Mouse (Mus musculus): Measurements from ENCODE around the gene Gm867. TPM values are rescaled to one million over a fixed set of nuclear protein-coding genes. Genes with fewer than 3 reads are reported as not detected.

Gene Gm867
- polyA plus RNA-seq, 1 experiment from 2014 or later: 0.28 TPM

DNA sequence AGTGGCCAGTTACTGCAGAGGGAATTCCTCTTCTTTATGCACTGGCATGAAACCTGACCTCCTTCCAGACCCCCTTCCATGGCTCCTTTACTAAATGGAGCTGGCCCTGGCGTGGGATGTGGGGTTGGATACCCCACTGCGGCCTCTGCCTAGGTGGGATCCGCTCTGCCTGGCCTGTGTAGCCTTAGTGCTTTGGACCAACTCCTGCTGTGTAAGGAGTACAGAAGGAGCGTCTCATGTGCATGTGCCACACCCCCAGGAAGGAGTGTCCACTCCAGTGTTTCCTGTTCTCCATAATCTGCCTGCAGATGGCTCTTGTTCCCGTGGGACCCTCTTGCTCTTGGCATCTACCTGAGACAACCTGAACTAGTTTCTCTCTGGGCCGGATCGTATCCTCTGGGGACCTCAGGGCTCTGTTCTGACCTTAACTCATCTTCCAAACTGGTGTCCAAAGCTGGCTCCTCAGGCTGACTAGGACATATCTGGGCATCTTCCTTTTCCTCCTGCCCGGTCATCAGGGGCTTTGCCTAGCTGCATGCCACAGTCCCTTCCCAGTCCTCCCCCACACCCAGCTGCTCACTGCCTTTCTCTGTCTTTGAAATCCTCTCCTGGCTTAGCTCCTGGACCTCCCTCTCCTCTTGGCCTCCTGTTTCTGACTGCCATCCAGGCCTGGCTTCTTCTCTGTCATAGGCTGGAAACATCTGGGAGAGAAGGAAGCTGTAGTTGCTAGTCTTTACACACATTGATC is 50.9 kb downstream of the Gm867 start:
- Histone ChIP-seq H3K27me3 (no peaks in the 10 kb centered on the region), H3K27ac (replicated peaks) (no peak overlapping the region), H3K36me3 (no peaks in the 10 kb centered on the region; the same call in 1 of the 2 replicates), H3K9me3 (no peaks in the 10 kb centered on the region), H3K4me2 (replicated peaks) (no peak overlapping the region), H3K4me1 (peaks cover 8% of the 10 kb centered on the region), H3K9ac (replicated peaks) (no peak overlapping the region), H3K4me3 (no peak overlapping the region)
- WGBS: 55% methylated on average over 8 of the region's 8 CpGs
- no peak for ATAC-seq (replicated peaks)

Other genes starting within 250 kb of the Gm867 start
- gene Cabin1, start 176.3 kb downstream of the Gm867 start, polyA plus RNA-seq (2015; fragmentation: Nextera tagmentation; extraction: Ambion mirVana): 36.8 and 38.8 TPM in 2 replicates
- gene Ddt, start 167.3 kb downstream of the Gm867 start, polyA plus RNA-seq (2015; fragmentation: Nextera tagmentation; extraction: Ambion mirVana): 61.1 and 62.2 TPM in 2 replicates
- gene Gm20441, start 159.7 kb downstream of the Gm867 start, polyA plus RNA-seq (2015; fragmentation: Nextera tagmentation; extraction: Ambion mirVana): not detected in 2 replicates
- gene Gstt3, start 159.3 kb downstream of the Gm867 start, polyA plus RNA-seq (2015; fragmentation: Nextera tagmentation; extraction: Ambion mirVana): 0.42 and 0.51 TPM in 2 replicates
- 10.7 and 11.5 TPM in 2 replicates for gene Gstt1, start 142.1 kb downstream of the Gm867 start, polyA plus RNA-seq (2015; fragmentation: Nextera tagmentation; extraction: Ambion mirVana)
- not detected in 2 replicates for gene Gstt4, start 118.1 kb downstream of the Gm867 start, polyA plus RNA-seq (2015; fragmentation: Nextera tagmentation; extraction: Ambion mirVana)
- gene Gstt2, start 103.2 kb downstream of the Gm867 start, polyA plus RNA-seq (2015; fragmentation: Nextera tagmentation; extraction: Ambion mirVana): 3.9 and 5.1 TPM in 2 replicates
- 1,708 and 1,857 TPM in 2 replicates for gene Mif, start 80.4 kb downstream of the Gm867 start, polyA plus RNA-seq (2015; fragmentation: Nextera tagmentation; extraction: Ambion mirVana)
- 2.9 and 3.5 TPM in 2 replicates for gene Derl3, start 47.3 kb downstream of the Gm867 start, polyA plus RNA-seq (2015; fragmentation: Nextera tagmentation; extraction: Ambion mirVana)
- 330 and 334 TPM in 2 replicates for gene Smarcb1, start 19.1 kb downstream of the Gm867 start, polyA plus RNA-seq (2015; fragmentation: Nextera tagmentation; extraction: Ambion mirVana)
- 24.8 and 24.9 TPM in 2 replicates for gene Chchd10, start 7.5 kb downstream of the Gm867 start, polyA plus RNA-seq (2015; fragmentation: Nextera tagmentation; extraction: Ambion mirVana)
- gene Mmp11, start 4.2 kb downstream of the Gm867 start, polyA plus RNA-seq (2015; fragmentation: Nextera tagmentation; extraction: Ambion mirVana): 19.8 and 20.3 TPM in 2 replicates
- 0.42 and 0.48 TPM in 2 replicates for gene Vpreb3, start 2.4 kb upstream of the Gm867 start, polyA plus RNA-seq (2015; fragmentation: Nextera tagmentation; extraction: Ambion mirVana)
- 0.15 TPM in 1 of 2 replicates, not detected in the other for gene Gm5134, start 13.8 kb upstream of the Gm867 start, polyA plus RNA-seq (2015; fragmentation: Nextera tagmentation; extraction: Ambion mirVana)
- 13.5 and 13.8 TPM in 2 replicates for gene Zfp280b, start 92.0 kb upstream of the Gm867 start, polyA plus RNA-seq (2015; fragmentation: Nextera tagmentation; extraction: Ambion mirVana)
- gene Slc5a4b, start 170.3 kb upstream of the Gm867 start, polyA plus RNA-seq (2015; fragmentation: Nextera tagmentation; extraction: Ambion mirVana): not detected in 2 replicates
- gene Slc5a4a, start 206.8 kb upstream of the Gm867 start, polyA plus RNA-seq (2015; fragmentation: Nextera tagmentation; extraction: Ambion mirVana): not detected in 2 replicates